Mouse (Mus musculus) forebrain, embryonic 14.5 days (tissue): Measurements from ENCODE around the gene Zfp637. TPM values are rescaled to one million over a fixed set of nuclear protein-coding genes. Genes with fewer than 3 reads are reported as not detected.
"Not testable (repeated sequence)": the region's sequence is repeated elsewhere in the genome, so short reads cannot be mapped to it uniquely, and the experiment has no call there.

Source experiments
- ATAC-seq: fragments of 200-750 bp; cut with Nextera tagmentation; 2 replicates; pipeline ENCODE4 v1.8.0; 2017; ENCODE audit warnings: mild to moderate bottlenecking, moderate library complexity
- DNase-seq: peaks from one replicate; pipeline ENCODE4 v3.0.0-alpha.2; 2015; ENCODE audit warnings: low spot score
- H3K27ac ChIP-seq: fragments of 300-500 bp; sonication (generic); 2 replicates; pipeline ENCODE4 v1.5.1; 2014; ENCODE audit warnings: low read depth, mild to moderate bottlenecking, control low read depth, low read length, moderate library complexity
- H3K27me3 ChIP-seq: fragments of 300-500 bp; sonication (generic); replicated peaks from 2 replicates; pipeline ENCODE4 v1.6.1; 2014; ENCODE audit warnings: low read length, control low read depth, mixed read lengths; ENCODE audit not compliant: control insufficient read depth, insufficient read depth
- H3K36me3 ChIP-seq: fragments of 300-500 bp; sonication (generic); 2 replicates; pipeline ENCODE4 v1.6.1; 2014; ENCODE audit warnings: low read length, control low read depth; ENCODE audit not compliant: control insufficient read depth, insufficient read depth
- H3K4me1 ChIP-seq: fragments of 300-500 bp; sonication (generic); 2 replicates; pipeline ENCODE4 v1.6.1; 2014; ENCODE audit warnings: antibody characterized with exemption, low read length, control low read depth; ENCODE audit not compliant: control insufficient read depth, insufficient read depth
- H3K4me2 ChIP-seq: fragments of 300-500 bp; sonication (generic); 2 replicates; pipeline ENCODE4 v1.6.1; 2014; ENCODE audit warnings: mild to moderate bottlenecking, control low read depth, low read length
- H3K4me3 ChIP-seq: fragments of 300-500 bp; sonication (generic); 2 replicates; pipeline ENCODE4 v1.5.1; 2014; ENCODE audit warnings: low read depth, low read length, control low read depth
- H3K9ac ChIP-seq: fragments of 300-500 bp; sonication (generic); 2 replicates; pipeline ENCODE4 v1.6.1; 2014; ENCODE audit warnings: mild to moderate bottlenecking, low read length, control low read depth, moderate library complexity
- H3K9me3 ChIP-seq: fragments of 300-500 bp; sonication (generic); replicated peaks from 2 replicates; pipeline ENCODE4 v1.6.1; 2016; ENCODE audit warnings: low read length, control low read depth, mixed read lengths; ENCODE audit not compliant: control insufficient read depth
- WGBS: fragments of 180-500 bp; shearing (Covaris S2); extraction: QIAGEN DNeasy Blood & Tissue Kit; methylation state at CpG from one replicate; pipeline ENCODE4 v1.1.7; 2014; 5-methylcytosine and 5-hydroxymethylcytosine counted together
- polyA plus RNA-seq: library from polyadenylated mRNA; unstranded; fragments of >200 nt; fragmentation: Nextera tagmentation; extraction: Ambion mirVana; gene quantifications from 2 replicates; pipeline ENCODE4 v1.2.1, GENCODE M21; 2014

The Zfp637 gene
- polyA plus RNA-seq, 1 experiment from 2014 or later = 252 TPM

DNA sequence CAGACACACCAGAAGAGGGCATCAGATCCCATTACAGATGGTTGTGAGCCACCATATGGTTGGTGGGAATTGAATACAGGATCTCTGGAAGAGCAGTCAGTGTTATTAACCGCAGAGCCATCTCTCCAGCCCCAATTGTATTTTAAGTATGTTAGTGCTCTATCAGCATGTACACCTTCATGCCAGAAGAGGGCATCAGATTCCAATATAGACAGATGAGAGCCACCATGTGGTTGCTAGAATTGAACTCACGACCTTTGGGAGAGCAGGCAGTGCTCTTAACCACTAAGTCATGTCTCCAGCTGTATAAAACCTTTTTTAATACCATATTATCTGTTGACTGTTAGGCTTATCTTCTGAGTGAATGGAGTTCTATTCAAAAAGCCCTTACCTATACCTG, 10.8 kb downstream of the Zfp637 start:
- Histone ChIP-seq H3K4me1 (no peaks in the 10 kb centered on the region), H3K9ac (no peak overlapping the region), H3K27ac (no peak overlapping the region), H3K4me3 (no peak overlapping the region), H3K27me3 (no peaks in the 10 kb centered on the region), H3K4me2 (no peak overlapping the region), H3K9me3 (no peaks in the 10 kb centered on the region), H3K36me3 (peaks cover 26% of the 10 kb centered on the region)
- ATAC-seq (no peak), DNase-seq (no peak)
- WGBS = 59% methylated on average over 2 of the region's 2 CpGs

GRCm38 (mm10) chr6:117857990-117858389, 17.0 kb downstream of the Zfp637 start:
- no peaks in the 10 kb centered on the region for H3K36me3 ChIP-seq
- no peak overlapping the region for H3K4me2 ChIP-seq
- H3K4me3 ChIP-seq = no peak overlapping the region
- no peak overlapping the region for H3K9ac ChIP-seq
- H3K27ac ChIP-seq = no peak overlapping the region
- H3K4me1 ChIP-seq = no peaks in the 10 kb centered on the region
- DNase-seq (peak; percentile 31), ATAC-seq (no peak)
- no peaks in the 10 kb centered on the region for H3K9me3 ChIP-seq
- H3K27me3 ChIP-seq = no peaks in the 10 kb centered on the region
- WGBS = 94% methylated on average over 1 of the region's 1 CpGs

- no peak within 1 kb of the TSS for H3K27ac ChIP-seq
- H3K9me3 ChIP-seq = no peaks in the 10 kb centered on the region
- H3K36me3 ChIP-seq = no peaks in the 10 kb centered on the region
- peak within 1 kb of the TSS; percentile 85 for H3K4me2 ChIP-seq
- no peak for ATAC-seq
- peaks cover 7% of the 10 kb centered on the region for H3K4me1 ChIP-seq
- peak within 1 kb of the TSS; percentile 75 for H3K4me3 ChIP-seq
- 71% methylated on average over 6 of the region's 6 CpGs for WGBS
- peak within 1 kb of the TSS; percentile 80 for H3K9ac ChIP-seq
- no peaks in the 10 kb centered on the region for H3K27me3 ChIP-seq
- DNase-seq = no peak
These were observed 20.9 kb downstream of the Zfp637 start, which contains the start of gene Zfp239 for GRCm38 (mm10) chr6:117861848-117862247. Gene Zfp239 (plus strand): TSS chr6:117862100.

DNA sequence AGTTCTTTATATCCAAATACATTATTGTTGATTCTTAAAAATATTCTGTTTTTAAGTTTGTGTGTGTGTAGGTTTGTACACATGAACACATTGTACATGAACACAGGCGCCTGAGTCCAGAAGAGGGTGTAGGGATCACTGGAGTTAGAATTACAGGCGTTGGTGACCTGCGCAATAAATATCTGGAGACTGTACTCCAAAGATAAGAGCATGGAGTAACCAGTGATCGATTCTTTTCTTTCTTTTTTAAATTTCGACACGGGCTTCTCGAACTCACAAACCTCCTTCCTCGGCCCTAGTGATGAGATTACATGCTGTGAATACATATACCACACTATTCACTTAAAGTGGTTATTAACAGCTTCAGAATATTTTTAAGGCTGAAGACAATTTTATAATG, 21.5 kb downstream of the Zfp637 start:
- Histone ChIP-seq H3K4me3 (peak overlapping the region; percentile 75), H3K9me3 (no peaks in the 10 kb centered on the region), H3K4me2 (peak overlapping the region; percentile 85), H3K9ac (no peak overlapping the region), H3K27ac (no peak overlapping the region), H3K4me1 (peaks cover 7% of the 10 kb centered on the region), H3K27me3 (no peaks in the 10 kb centered on the region), H3K36me3 (no peaks in the 10 kb centered on the region)
- WGBS = 81% methylated on average over 8 of the region's 8 CpGs
- DNase-seq (no peak), ATAC-seq (peak; percentile 8; the same call in 1 of the 2 replicates)

- DNase-seq (peak; percentile 89), ATAC-seq (peak; percentile 95)
- H3K4me2 ChIP-seq = peak overlapping the region; percentile 85
- H3K4me3 ChIP-seq = peak overlapping the region; percentile 75
- no peaks in the 10 kb centered on the region for H3K9me3 ChIP-seq
- H3K4me1 ChIP-seq = peaks cover 7% of the 10 kb centered on the region
- H3K36me3 ChIP-seq = no peaks in the 10 kb centered on the region
- H3K9ac ChIP-seq = peak overlapping the region; percentile 80
- H3K27me3 ChIP-seq = no peaks in the 10 kb centered on the region
- WGBS = 3% methylated on average over 26 of the region's 26 CpGs
- H3K27ac ChIP-seq = no peak overlapping the region
These were observed 22.1 kb downstream of the Zfp637 start for GRCm38 (mm10) chr6:117862899-117863620.

DNA sequence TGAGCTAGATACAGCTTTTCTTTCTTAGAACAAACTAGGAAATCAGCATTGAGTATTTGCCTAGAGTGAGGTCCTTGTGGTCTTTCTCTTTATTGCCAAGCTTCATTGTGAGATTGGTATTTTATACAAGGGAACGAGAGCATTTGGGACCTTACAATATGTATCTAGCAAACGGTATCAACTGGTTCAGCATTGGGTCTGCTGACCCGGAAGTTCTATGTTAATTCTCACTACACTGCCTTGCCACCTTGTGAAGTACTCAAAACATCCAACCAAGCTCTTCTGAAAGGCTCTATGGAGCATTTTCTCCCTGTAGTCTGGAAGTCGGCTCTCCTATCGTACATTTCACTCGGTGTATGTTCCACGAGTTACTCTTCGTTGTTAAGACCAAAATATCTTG, 22.8 kb downstream of the Zfp637 start:
- Histone ChIP-seq H3K27ac (no peak overlapping the region), H3K4me3 (peak overlapping the region; percentile 75), H3K9ac (peak overlapping the region; percentile 80), H3K4me2 (peak overlapping the region; percentile 85), H3K4me1 (peaks cover 7% of the 10 kb centered on the region), H3K36me3 (no peaks in the 10 kb centered on the region), H3K9me3 (no peaks in the 10 kb centered on the region), H3K27me3 (no peaks in the 10 kb centered on the region)
- 96% methylated on average over 8 of the region's 8 CpGs for WGBS
- no peak for ATAC-seq
- DNase-seq = no peak

- Histone ChIP-seq H3K27ac (no peak overlapping the region), H3K4me2 (no peak overlapping the region), H3K4me3 (no peak overlapping the region), H3K27me3 (no peaks in the 10 kb centered on the region), H3K36me3 (no peaks in the 10 kb centered on the region), H3K9ac (no peak overlapping the region), H3K4me1 (peaks cover 6% of the 10 kb centered on the region), H3K9me3 (no peaks in the 10 kb centered on the region)
- DNase-seq = no peak
- ATAC-seq = no peak
- 90% methylated on average over 8 of the region's 8 CpGs for WGBS
These were observed 27.2 kb downstream of the Zfp637 start for GRCm38 (mm10) chr6:117868187-117868586.

GRCm38 (mm10) chr6:117871034-117871433, 30.1 kb downstream of the Zfp637 start:
- DNase-seq (no peak), ATAC-seq (no peak)
- no peak overlapping the region for H3K9ac ChIP-seq
- H3K27me3 ChIP-seq = no peaks in the 10 kb centered on the region
- H3K4me1 ChIP-seq = no peaks in the 10 kb centered on the region
- H3K4me3 ChIP-seq = no peak overlapping the region
- no peak overlapping the region for H3K4me2 ChIP-seq
- no peak overlapping the region for H3K27ac ChIP-seq
- 86% methylated on average over 14 of the region's 14 CpGs for WGBS
- H3K9me3 ChIP-seq = no peaks in the 10 kb centered on the region
- H3K36me3 ChIP-seq = no peaks in the 10 kb centered on the region

DNA sequence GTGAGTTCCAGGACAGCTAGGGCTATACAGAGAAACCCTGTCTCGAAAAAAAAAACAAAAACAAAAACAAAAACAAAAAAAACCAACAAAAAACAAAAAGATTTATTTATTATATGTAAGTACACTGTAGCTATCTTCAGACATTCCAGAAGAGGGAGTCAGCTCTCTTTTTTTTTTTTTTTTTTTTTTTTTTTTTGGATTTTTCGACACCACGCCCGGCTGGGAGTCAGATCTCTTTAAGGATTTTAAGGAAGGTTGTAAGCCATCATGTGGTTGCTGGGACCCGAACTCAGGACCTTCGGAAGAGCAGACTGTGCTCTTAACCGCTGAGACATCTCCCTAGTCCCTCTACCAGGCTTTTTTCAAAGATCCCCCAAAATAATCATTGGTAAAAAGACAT, 32.5 kb downstream of the Zfp637 start:
- DNase-seq, H3K4me1 ChIP-seq, H3K27me3 ChIP-seq, H3K9ac ChIP-seq, H3K27ac ChIP-seq, H3K9me3 ChIP-seq, H3K4me2 ChIP-seq, H3K36me3 ChIP-seq, ATAC-seq, H3K4me3 ChIP-seq: not testable (repeated sequence)
- 90% methylated on average over 7 of the region's 7 CpGs for WGBS
